Mouse (Mus musculus) adrenal gland, adult 8-10 months (tissue): ENCODE measurements around the gene Pknox2. TPM values are rescaled to one million over a fixed set of nuclear protein-coding genes. Genes with fewer than 3 reads are reported as not detected.
A peak's percentile ranks its signal among the peaks of the same experiment; 100 is the strongest.

ENCODE experiments used
- DNase-seq: peaks from one replicate; pipeline ENCODE4 v3.0.0; 2022
- total RNA-seq, 4 experiments: library from RNA; stranded (reverse); gene quantifications; 2 replicates each; pipeline ENCODE4 v1.2.4; 2022

Pknox2 gene
- total RNA-seq, 4 experiments from 2014 or later = 3.0 to 5.4 (median 5.4) TPM

- no peak for DNase-seq
Observed at GRCm38 (mm10) chr9:37098600-37098999, 48.6 kb downstream of the Pknox2 start.

- no peak for DNase-seq
Observed at GRCm38 (mm10) chr9:37094230-37094990, 52.8 kb downstream of the Pknox2 start.

GRCm38 (mm10) chr9:37093086-37093485 is 54.1 kb downstream of the Pknox2 start:
- DNase-seq = no peak

GRCm38 (mm10) chr9:37089894-37090652 is 57.1 kb downstream of the Pknox2 start:
- DNase-seq = no peak

GRCm38 (mm10) chr9:37085370-37085769 is 61.8 kb downstream of the Pknox2 start:
- DNase-seq = no peak

- no peak for DNase-seq
Observed at GRCm38 (mm10) chr9:37082246-37082645, 65.0 kb downstream of the Pknox2 start.

- DNase-seq = no peak
Observed at GRCm38 (mm10) chr9:37080309-37080708, 66.9 kb downstream of the Pknox2 start.

GRCm38 (mm10) chr9:37077063-37077418 is 70.2 kb downstream of the Pknox2 start:
- DNase-seq = no peak

GRCm38 (mm10) chr9:37076386-37077062 is 70.7 kb downstream of the Pknox2 start:
- DNase-seq = no peak

GRCm38 (mm10) chr9:37075903-37076302 is 71.3 kb downstream of the Pknox2 start:
- no peak for DNase-seq

- DNase-seq = no peak
Observed at GRCm38 (mm10) chr9:37069391-37070312, 77.6 kb downstream of the Pknox2 start.

GRCm38 (mm10) chr9:37067473-37067830 is 79.8 kb downstream of the Pknox2 start:
- no peak for DNase-seq

- no peak for DNase-seq
Observed at GRCm38 (mm10) chr9:37066732-37067472, 80.3 kb downstream of the Pknox2 start.

GRCm38 (mm10) chr9:37061627-37062026 is 85.6 kb downstream of the Pknox2 start:
- no peak for DNase-seq

GRCm38 (mm10) chr9:37054703-37055102 is 92.5 kb downstream of the Pknox2 start:
- no peak for DNase-seq

GRCm38 (mm10) chr9:37053601-37054512 is 93.3 kb downstream of the Pknox2 start:
- DNase-seq = peak; percentile 9

GRCm38 (mm10) chr9:37053041-37053440 is 94.2 kb downstream of the Pknox2 start:
- no peak for DNase-seq

- DNase-seq = no peak
Observed at GRCm38 (mm10) chr9:37051669-37052068, 95.5 kb downstream of the Pknox2 start.

GRCm38 (mm10) chr9:37047490-37047889 is 99.7 kb downstream of the Pknox2 start:
- peak; percentile 9 for DNase-seq

GRCm38 (mm10) chr9:37045875-37046274 is 101.3 kb downstream of the Pknox2 start:
- peak; percentile 28 for DNase-seq
